Mouse (Mus musculus) lung, adult 18-20 months (tissue): ENCODE data around the gene Spata25.

ENCODE experiments used
- DNase-seq, 2 experiments: peaks; one replicate each; pipeline ENCODE4 v3.0.0; 2022; ENCODE audit warnings: mixed read lengths in 2 of 2

Spata25 gene

DNA sequence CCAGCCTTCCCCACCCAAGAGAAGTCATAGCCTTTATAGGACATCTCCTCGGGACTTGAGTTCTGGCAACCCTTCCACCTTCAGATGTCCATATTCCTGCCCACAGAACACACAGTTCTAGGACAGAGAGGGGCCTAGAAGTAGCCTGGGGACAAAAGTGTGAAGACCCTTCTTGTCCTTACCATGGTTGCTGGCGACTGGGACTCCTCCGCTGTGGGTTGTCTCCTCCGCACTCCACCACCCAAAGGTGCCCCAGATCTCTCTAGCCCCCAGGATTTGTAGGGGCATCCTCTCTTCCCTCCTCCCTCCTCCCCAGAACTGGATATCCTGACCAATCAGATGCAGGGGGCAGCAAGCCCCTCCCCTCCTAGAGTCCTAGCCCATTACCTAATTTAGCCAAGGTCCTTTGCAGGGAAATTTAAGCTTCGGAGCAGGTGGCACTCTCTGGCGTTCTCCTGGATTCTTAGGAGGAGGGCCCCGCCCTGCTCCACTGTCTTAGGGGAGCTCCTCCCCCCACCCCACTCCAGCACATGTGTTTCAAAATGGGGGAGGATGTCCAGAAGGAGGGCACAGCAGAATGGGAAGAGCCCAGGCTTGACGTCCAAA lies 48.8 kb downstream of the Spata25 start, which contains the start of gene Tnnc2:
Tnnc2 (minus strand) TSS at position 487 of the 606 bp plus-strand sequence.
- DNase-seq: no peak

DNA sequence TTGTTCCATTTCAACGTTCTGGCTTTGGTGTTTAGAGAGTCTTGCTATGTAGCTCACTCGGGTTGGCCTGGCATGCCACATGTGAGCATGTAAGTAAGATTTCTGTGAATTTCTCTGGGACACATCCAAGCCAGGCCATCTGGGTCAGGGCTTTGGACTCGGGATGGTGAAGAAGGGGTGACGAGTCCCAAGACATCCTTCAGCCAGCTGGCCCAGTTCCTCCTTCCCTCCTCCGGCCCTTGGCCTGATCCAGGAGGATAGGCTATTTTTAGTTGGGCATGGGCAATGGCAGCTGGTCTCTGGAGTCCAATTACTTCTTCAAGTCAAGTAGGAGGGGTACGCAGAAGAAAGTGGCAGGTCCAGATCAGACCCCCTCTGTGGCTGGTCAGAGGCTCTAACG lies 49.5 kb downstream of the Spata25 start:
- no peak for DNase-seq

DNA sequence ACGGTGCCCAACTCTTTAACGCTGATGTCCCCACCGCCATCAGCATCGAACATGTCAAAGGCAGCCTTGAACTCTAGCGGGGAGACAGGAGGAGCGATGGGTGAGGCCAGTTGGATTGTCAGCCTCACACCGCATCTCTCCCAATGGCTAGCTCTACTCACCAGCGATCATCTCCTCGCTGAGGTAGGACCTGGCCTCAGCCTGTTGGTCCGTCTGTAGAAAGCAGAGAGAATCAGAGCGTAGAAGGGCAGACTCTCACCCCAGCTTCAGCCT lies 50.4 kb downstream of the Spata25 start:
- DNase-seq: no peak

DNA sequence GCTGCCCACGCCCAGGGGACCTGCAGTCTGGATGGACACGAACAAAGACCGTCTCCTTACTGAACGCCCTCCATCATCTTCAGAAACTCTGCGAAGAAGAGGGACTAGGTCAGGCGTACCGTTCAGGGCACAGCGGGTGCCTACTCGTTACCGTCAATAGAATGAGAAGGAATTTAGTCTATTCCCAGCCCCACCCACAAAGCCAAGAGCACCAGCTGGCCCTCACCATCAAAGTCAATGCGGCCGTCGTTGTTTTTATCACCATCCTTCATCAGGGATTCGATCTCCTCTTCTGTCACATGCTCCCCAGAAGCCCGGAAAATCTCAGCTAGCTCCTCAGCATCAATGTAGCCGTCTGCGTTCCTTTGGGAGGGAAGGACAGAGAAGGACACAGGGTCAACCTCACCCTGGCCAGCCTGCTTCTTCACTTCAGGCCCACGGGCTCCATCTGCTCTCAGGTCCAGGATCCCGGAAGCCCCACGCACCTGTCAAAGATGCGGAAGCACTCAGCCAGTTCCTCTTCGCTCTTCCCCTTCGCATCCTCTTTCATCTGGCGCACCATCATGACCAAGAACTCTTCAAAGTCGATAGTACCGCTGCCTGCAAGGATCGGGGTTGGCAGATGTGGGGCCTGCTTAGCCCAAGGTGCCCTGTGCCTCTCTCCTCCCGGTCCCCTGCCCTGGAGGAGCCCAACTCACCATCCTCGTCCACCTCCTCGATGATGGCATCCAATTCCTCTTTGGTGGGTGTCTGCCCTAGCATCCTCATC lies 50.9 kb downstream of the Spata25 start:
- DNase-seq: no peak

DNA sequence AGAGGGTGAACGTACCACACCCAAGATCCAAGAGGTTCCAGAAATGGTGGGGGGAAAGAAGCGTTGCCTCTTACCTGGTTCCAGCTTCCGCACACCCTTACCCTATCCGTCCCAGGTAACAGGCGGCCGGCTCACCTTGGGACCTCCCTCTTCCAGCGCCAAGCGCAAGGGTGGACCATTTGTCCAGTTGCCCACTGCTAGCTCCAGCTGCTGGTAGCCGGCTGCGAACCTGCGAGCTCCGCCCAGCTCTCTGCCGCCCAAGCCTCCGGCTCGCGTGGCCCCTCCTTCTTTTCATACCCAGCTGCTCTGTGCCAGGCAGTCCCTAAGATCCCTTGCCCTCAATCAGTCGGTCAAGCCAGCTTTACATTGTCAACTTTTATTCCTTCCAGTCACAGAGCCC lies 51.5 kb downstream of the Spata25 start:
- no peak for DNase-seq
